Mouse (Mus musculus) left cerebral cortex, adult 18-20 months (tissue): ENCODE measurements around the gene Ube2v1. TPM values are rescaled to one million over a fixed set of nuclear protein-coding genes. Genes with fewer than 3 reads are reported as not detected.

Experiments
- DNase-seq, 2 experiments: peaks; one replicate each; pipeline ENCODE4 v3.0.0; 2021 to 2022; ENCODE audit warnings: low spot score in 2 of 2, mixed read lengths in 1 of 2
- long read RNA-seq, 2 experiments: library from polyadenylated mRNA; stranded (forward); transcript quantifications; one replicate each; pipeline ENCODE4 v2.0.0; 2021
- total RNA-seq, 2 experiments: library from RNA; stranded (reverse); gene quantifications; 2 replicates each; pipeline ENCODE4 v1.2.3; 2021

Gene Ube2v1
- total RNA-seq, result 100 to 1,000 TPM; 259 to 266 TPM
- long read RNA-seq, experiment 1, transcript Ube2v1-207 (5 exons, 924 nt), result minor isoform, 15 of 681 reads
- long read RNA-seq, experiment 1, transcript Ube2v1-201 (3 exons, 1,586 nt), result minor isoform, 13 of 681 reads
- long read RNA-seq, experiment 1, transcript Ube2v1-202 (4 exons, 2,041 nt), result major isoform, 620 of 681 reads
- long read RNA-seq, experiment 1, partial matches to known transcripts, result 8 of 681 reads
- long read RNA-seq, experiment 1, other reads (novel, unspliced or antisense), result 23 of 681 reads
- long read RNA-seq, experiment 2, transcript Ube2v1-207 (5 exons, 924 nt), result minor isoform, 10 of 506 reads
- long read RNA-seq, experiment 2, transcript Ube2v1-202 (4 exons, 2,041 nt), result major isoform, 467 of 506 reads
- long read RNA-seq, experiment 2, transcript Ube2v1-201 (3 exons, 1,586 nt), result minor isoform, 7 of 506 reads
- long read RNA-seq, experiment 2, partial matches to known transcripts, result 0 of 506 reads
- long read RNA-seq, experiment 2, other reads (novel, unspliced or antisense), result 20 of 506 reads

DNA sequence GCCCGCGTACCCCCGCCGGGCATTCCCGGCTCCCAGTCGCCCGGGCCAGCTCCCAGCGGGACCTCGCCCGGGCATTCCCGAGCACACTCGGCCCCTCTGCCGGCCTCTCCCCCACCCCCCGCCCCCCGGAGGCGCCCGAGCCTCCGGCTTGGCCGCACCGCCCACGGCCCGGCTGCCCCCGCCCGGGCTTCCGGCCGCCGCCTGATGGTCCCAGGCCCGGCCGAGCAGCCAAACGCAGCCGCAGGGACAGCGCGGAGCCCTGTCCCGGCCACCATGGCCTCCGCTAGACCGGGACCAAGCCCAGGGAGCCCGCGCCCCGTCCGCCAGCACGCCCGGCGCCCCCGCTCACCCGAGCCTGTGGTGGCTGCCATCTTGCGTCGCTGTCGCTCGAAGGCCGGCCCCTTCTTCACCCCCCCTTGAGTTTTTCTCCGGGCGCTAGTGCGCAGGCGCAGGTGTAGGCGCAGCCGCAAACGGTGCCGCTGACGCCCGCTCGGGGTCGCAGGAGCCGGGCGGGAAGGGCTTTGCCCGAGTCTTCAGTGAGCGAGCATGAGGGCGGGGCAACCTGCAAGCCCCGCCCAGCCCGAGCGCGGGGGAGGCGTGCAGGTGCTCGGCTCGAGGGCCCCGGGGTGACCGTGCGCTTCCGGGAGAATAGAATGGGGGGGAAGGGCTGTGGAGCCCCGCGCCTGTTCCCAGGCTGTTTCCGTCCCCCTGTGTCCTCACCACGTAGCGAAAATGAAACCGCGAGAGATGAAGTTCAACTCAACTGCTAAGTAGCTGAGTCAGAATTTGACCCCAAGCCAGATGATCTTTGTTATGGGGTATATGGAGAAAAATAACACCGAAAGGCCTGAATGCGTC is at the start of gene Ube2v1:
Ube2v1 (minus strand) TSS at position 505 of the 858 bp plus-strand sequence.
- peak; percentile 95 to 98 for DNase-seq

DNA sequence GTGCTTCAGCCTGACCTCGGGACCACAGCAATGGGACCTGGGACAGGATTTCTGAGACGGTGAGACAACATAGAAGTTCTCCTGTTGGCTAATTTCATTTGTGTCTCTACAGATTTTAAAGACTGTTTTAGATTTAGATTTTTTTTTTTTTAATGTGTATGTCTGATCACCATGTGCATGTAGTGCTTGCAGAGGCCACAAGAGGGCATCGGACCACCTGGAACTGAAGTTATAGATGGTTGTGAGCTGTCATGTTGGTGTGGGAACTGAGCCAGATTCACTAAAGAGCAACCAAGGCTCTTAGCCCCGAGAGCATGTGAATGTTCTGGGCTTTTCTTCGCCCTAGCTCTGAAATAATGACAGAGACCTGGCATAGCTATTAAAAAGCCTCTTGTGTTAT is 48.8 kb upstream of the Ube2v1 start:
- DNase-seq, result no peak

DNA sequence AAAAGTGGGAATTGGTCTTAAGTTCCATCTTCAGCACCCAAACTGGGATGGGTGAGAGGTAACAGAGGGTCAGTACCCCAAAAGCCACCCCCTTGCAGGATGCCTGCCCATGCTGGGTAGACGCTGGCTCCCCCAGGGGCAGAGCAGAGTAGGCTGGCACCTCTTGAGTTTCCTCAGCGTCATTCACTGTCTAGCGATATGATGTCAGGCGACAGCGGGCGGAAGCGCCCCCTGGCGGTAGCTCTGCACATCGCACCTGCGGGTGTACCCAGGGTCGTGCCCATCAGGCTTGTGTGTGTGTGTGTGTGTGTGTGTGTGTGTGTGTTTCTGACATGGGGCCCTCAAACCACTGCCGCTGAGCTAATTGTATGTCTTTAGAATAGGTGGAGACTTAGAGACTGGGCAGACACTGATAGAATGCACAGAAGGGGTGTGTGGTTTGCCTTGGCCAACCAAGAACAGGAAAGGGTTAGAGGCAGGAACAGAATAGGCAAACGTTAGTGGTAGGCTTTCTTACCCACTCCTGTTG is 48.1 kb upstream of the Ube2v1 start:
- DNase-seq, result peak; percentile 75 to 78

DNA sequence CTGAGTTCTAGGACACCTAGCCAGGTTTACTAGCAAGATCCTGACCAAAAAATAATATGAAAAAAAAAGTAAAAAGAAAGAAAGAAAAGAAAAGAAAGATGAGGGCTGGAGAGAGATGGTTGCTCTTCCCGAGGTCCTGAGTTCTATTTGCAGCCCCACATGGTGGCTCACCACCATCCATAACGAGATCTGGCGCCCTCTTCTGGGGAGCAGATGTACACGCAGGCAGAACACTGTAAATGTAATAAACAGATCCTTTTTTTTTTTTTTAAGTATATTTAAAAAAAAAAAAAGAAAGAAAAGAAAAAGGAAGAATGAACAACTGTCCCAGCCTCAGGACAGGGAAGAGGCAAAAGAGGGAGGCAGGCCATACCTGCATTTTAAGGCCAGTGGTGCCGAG is 46.7 kb upstream of the Ube2v1 start:
- DNase-seq, result no peak

DNA sequence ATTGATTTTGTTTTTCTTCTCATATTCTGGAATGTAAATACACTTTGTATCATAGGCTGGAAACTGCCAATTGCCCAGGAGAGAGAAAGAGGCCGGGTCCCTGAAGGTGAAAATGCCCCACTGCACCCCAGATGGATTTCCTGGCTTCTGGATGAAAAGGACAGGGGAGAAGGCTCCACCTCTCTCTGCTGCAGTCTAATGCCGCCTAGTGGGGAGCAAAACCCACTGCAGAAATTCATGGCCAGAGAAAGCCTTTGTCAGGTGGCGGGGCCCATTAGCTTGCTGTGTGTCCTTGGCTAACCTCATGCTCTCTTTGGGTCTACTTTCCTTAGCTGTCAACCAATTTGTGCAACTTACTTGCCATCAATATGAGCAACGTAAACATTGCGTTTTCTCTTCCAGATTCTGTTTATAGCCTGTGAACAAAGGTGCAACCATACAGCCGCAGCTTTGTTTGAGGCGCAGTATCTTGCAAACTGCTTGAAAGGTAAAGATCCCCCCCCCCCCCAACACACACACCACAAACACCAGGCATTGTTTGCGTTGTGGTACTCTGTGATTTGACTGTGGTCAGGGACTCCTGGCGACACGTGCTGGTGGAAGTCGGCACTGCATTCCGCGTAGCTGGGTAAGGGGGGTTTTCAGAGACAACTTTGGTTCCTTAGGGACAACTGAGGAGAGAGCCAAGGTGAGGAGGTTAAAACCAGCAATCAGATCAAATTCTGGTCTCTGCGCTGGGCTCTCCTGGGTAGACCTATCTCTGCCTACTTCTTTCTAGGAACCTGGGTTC is 43.4 kb upstream of the Ube2v1 start:
- DNase-seq, result no peak

DNA sequence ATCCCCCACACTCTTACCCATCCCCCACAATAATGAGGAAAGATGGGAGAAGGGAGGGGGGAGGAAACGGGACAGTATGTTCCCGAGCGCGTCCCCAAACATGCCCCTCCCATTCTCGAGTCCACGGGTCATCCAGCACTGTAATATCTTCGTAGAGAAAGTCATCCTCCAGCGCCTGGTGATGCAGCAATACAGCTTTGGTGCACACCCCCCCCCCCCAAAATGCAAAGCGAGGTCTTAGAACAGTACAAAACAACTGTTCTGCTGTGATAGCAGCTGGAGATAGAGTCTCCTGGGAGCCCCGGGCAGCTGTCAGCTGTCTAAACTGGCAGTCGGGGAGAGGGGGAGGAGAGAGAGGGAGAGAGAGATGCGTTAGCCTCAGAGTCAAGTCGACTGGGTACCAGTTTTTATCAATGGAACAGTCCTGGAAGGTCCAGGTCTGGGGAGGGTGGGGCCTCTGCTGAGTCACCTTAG is 40.4 kb upstream of the Ube2v1 start:
- no peak for DNase-seq

DNA sequence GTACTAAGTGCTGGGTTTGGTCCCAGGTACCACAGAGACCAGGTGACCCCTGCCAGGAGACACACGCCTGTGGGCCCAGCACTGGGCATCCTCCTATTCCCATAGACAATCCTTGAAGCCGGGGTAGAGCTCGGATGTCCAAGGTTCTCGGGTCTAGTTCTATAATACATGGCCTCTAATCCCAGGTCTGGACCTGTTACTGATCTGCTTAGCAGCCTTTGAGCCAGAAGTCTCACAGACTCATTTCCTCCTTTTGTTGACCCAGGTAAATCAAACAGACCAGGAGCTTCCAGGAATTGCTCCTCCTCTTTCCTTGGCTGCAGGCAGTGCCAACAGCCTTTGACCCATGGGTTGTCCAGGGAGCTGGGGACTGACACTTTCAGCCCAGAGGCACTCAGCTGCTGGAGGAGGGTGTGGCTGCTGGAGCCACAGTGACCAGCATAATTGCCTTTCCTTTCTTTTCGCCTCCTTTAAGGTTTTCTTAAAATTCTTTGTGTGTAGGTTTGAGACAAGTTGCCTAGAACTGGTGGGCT is 39.3 kb upstream of the Ube2v1 start:
- DNase-seq, result no peak

DNA sequence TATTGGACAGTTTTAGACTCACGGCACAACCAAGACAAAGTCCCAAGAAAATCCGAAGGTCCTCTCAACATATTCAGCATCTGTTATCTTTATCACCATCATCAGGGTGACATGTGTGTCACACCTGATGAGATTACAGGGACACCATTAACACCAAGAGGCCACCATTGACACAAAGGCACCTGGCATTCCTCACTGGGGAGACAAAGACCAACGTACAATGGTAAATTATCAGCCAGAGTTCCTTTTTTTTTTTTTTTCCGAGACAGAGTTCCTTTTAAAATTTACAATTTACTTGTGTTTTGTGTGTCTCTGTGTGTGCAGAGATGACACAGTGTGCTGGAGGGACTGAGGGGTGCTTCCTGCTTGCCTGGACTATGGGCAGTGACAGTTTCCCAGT is 37.5 kb upstream of the Ube2v1 start:
- no peak for DNase-seq

DNA sequence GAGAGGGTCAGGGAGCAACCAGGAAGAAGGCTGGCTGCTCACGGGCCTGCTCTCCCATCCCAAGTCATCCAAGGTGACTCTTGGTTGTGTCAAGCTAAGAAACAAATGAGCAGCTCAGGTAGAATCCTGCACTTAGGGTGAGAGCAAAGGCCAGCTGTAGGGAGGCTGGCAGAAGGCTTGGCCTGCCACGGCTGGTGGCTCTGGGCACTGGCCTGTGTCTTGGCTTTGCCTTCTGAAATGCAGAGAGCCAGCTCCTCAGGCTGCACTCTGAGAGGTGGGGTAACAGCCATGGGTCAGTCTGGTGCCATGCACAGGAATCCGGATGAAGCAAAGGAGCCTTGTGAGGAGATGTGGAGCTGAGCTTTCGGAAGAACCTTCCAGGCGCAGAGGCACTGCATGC is 36.5 kb upstream of the Ube2v1 start:
- no peak for DNase-seq

DNA sequence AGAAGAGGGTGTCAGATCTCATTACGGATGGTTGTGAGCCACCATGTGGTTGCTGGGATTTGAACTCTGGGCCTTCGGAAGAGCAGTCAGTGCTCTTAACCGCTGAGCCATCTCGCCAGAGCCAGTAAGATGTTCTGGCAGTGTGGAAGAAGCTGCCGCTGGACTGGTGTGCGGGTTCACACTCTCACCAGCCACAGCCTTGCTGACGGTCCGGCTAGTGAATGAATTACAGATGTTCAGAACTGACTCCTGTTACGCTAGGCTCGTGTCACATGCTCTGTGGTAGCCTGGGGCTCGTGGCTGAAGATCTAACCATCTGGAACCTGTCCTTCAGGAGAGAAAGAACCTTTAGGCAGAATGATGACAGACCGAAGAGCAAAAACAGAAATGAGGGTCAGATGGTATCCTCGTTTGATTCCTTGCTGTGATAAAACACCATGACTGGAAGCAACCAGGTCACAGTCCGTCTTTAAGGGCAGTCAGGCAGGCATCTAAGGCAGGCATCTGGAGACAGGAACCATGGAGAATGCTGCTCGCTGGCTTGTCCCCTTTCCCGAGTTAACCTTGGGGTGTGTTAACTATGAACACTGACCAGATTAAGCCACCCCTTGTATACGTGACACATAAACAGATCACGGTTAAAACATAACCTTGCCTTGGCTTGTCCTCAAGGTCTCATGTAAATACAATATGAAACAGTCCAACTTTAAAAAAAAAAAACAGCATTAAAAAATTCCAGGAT is 34.2 kb upstream of the Ube2v1 start:
- DNase-seq, result no peak

DNA sequence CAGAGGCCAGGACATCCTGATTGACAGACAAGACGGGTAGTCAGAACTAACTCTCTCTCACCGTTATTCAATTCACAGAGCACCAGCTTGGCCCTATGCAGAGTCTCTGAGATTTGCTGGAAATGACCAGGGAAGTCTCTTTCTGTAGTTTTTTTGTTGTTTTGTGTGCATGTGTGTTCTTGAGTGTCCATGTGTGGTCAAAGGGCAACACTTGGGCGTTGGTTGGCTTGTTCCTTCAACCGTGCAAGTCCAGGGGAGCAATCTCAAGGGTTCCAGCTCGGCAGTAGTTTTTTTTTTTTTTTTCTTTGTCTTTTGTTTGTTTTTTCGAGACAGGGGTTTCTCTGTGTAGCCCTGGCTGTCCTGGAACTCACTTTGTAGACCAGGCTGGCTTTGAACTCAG is 30.8 kb upstream of the Ube2v1 start:
- DNase-seq, result no peak

DNA sequence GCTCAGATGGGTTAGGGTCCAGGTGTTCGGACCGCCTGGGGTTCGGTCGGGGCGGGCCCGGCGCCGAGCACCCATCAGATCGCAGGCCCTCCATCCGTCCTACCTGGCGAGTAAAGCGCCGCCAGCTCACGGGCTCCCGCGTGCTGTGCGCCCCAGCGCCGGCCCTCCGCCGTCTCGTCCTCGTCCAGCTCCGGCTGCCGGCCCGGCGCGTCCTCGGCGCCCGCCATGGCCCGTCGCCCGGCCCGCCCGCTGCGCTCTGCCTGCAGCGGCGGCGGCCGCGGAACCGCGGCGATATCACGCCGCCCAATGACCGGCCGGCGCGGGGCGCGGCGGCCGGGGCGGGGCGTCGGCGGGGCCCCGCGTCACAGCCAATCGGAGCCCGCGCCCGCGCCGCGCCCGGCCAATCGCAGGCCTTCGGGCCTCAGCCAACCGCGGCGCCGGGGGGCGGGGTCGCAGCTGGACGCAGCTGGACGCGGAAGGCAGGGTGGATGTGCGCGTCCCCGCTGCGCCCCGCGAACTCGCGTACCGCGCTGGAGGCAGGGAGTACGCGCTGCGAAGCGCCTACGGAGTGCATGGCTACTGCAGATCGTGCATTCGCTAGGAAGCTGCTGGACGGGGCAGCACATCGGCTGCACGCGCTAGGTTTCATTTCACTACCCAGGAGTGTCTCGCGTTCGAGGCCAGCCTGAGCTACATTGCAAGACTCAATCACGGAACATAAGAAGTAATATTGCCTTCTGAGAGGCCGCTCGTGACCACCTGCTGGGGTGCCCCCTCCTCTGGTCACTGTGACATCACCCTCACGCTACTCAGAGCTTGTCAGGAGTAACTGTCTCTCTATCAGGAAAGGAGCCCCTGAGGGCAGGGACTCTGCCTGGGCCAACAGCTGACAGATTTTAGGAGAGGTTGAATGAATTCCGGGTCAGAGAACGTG is 29.6 kb upstream of the Ube2v1 start, which contains the start of gene Gm20431:
Gm20431 (minus strand) TSS at position 227 of the 934 bp plus-strand sequence.
- DNase-seq, result peak; percentile 94 to 96

DNA sequence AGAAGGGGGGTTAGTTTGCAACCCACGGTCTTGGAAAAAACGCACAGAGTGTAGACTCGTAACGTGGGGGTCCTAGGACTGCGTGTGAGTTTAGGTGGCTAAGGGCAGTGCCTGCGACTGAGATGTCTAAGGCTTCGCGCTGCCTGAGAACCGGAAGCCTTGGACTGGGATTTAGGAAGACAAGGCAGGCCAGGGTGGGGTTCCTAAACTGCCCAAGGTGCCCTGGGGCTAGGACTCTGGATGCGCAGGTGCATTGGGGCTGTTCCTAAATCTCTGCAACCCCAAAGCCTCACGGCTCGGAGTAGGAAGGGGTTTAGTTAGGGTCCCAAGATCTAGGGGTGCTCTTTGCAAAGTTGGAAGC is 28.7 kb upstream of the Ube2v1 start:
- no peak for DNase-seq

DNA sequence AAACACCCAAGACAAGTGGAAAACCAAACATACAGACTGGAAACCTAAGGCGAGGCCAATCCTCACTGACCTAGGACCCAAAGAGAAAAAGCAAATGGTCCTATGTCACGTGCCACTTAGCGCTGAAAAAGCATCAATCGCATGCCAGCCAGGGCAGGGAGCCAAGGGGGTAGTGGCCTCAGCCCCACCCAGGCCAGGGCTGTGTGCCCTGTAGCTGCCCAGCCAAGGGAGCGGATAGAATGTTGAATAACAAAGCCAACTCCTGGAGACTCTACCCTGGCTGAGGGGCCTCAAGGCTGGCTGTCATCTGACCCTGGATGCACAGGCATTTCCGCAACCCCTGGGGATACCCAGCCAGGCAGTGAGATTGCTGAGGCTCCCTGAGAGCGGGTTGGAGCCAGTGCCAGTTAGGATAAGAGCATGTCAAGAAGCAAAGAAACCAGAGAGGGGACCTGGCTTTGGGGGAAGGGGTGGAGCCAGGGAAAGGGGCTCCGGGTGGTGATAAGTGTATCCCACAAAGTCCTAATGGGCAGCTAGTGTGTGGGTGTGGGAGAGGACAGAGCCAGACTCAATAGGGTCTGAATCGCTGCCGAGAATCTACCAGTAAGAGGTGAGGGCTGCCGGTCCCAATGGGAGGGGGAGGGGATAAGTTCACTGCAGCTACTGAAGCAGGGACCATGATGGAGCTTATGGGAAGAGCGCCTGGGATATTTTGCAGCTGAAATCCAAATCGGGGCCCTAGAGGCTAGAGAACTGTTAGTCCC is 28.1 kb upstream of the Ube2v1 start:
- peak; percentile 40 to 46 for DNase-seq

DNA sequence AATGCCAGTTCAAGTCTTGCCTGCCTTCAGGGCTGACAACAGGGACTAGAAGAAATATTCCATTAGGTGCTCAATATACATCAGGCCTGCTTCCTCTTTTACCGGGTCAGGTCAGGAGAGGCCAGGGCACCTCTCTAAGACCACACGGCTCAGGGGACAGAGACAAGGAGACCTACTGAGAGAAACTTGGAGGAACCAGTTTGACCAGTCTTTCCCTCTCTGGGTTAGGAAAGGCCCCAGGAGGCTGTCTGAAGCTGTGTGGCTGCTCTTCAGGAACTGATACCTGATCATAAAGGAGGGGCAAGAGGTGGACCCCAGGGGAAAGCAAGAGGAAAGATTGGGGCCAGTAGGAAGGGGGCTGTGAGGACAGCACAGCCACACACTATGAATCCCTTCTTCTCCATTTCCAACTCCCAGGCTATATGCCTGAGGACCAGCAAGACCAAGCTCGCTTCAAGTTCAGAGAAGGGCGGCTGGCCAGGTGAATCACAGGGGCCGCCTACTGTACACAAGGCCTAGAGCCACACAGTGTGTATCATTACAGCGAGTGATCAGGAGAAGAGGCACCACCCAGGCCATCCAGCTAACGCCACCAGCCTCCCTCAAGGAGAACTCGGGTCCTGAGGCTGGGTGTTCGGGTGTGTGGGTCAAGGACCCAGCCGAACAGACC is 27.4 kb upstream of the Ube2v1 start:
- no peak for DNase-seq

DNA sequence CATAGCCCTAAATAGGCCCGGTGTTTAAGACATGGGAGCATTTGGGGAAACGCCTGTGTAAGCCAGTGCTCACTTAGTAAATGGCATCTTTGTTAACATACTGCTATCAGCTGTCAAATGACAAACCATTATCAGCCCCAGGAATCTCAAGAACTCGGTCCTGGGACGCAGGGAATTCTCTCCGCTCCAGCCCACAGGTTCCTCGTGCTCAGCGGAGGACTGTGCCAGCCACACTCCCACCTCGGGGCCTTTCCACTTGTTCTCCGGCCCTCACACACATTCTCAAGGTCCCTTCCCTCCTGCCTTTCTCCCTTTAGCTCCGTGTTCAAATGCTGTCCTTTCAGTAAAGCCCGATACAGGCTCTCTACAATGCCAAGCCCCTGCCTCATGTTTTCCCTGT is 26.8 kb upstream of the Ube2v1 start:
- no peak for DNase-seq

DNA sequence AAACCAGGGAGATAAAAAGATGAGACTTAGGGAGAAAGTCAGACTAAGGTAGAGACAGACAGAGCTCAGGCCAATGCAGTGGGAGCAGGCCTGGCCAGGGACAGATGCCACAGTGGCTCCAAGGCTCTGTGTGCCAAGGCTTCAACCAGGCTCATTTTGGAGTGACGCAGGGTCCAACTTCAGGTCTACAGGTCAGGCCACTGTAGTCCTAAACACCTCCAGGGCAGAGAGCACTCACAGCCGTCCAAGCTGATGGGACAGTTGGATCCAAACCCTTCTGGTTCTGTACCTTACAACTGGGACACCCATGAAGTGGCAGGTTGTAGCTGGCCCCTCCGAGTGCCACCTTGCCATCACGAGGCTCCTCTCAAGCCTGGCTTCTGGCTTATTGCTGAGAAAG is 26.1 kb upstream of the Ube2v1 start:
- no peak for DNase-seq
